Mouse (Mus musculus) embryonic facial prominence, embryonic 10.5 days (tissue): Measurements from ENCODE around the gene Supt6. TPM values are rescaled to one million over a fixed set of nuclear protein-coding genes. Genes with fewer than 3 reads are reported as not detected.

Experiments
- DNase-seq: peaks from one replicate; pipeline ENCODE4 v3.0.0-alpha.2; 2017; ENCODE audit warnings: low spot score
- H3K27ac ChIP-seq: fragments of 300-500 bp; sonication (generic); replicated peaks from 2 replicates; pipeline ENCODE4 v1.5.1; 2016; ENCODE audit warnings: mild to moderate bottlenecking
- H3K27me3 ChIP-seq: fragments of 300-500 bp; sonication (generic); replicated peaks from 2 replicates; pipeline ENCODE4 v1.6.1; 2016; ENCODE audit warnings: low read depth, mild to moderate bottlenecking; ENCODE audit not compliant: poor library complexity, severe bottlenecking
- H3K36me3 ChIP-seq: fragments of 300-500 bp; sonication (generic); replicated peaks from 2 replicates; pipeline ENCODE4 v1.6.1; 2016; ENCODE audit warnings: mild to moderate bottlenecking, moderate library complexity
- H3K4me1 ChIP-seq: fragments of 300-500 bp; sonication (generic); 2 replicates; pipeline ENCODE4 v1.6.1; 2016
- H3K4me3 ChIP-seq: fragments of 300-500 bp; sonication (generic); 2 replicates; pipeline ENCODE4 v1.5.1; 2016; ENCODE audit warnings: mild to moderate bottlenecking, moderate library complexity
- H3K9me3 ChIP-seq: fragments of 300-500 bp; sonication (generic); 2 replicates; pipeline ENCODE4 v1.6.1; 2016; ENCODE audit warnings: mild to moderate bottlenecking
- WGBS: fragments of 180-500 bp; shearing (Covaris S2); methylation state at CpG from one replicate; pipeline ENCODE4 v1.1.7; 2016; 5-methylcytosine and 5-hydroxymethylcytosine counted together
- polyA plus RNA-seq: library from polyadenylated mRNA; unstranded; fragments of >200 nt; fragmentation: Nextera tagmentation; extraction: Ambion mirVana; gene quantifications from 2 replicates; pipeline ENCODE4 v1.2.1, GENCODE M21; 2016

Gene Supt6
- polyA plus RNA-seq, 1 experiment from 2014 or later: 39.2 TPM

- peaks cover 13% of the 10 kb centered on the region for H3K4me1 ChIP-seq
- no peak overlapping the region for H3K27ac ChIP-seq
- H3K36me3 ChIP-seq: peaks cover 31% of the 10 kb centered on the region
- no peaks in the 10 kb centered on the region for H3K9me3 ChIP-seq
- peak overlapping the region; percentile 96 for H3K4me3 ChIP-seq
- no peak for DNase-seq
- H3K27me3 ChIP-seq: peaks cover 19% of the 10 kb centered on the region
- 95% methylated on average over 2 of the region's 2 CpGs for WGBS
Measured at GRCm38 (mm10) chr11:78260489-78261258, 14.9 kb upstream of the Supt6 start.

DNA sequence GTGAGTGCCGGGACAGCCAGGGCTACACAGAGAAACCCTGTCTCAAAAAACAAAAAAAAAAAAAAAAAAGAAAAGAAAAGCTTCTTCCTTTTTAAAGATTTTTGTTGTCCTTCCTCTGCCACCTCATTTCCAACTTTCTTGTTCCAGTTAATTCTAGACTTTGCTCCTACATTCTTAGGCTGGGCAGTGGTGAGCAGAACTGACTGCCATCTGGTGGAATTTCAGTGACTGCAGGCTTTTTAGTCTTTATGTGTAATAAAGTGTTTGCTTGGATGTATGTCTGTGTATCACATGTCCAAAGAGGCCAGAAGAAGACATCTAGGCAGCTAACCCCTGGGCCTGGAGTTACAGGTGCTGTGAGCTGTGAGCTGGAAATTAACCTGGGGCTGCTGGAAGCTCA lies 10.8 kb upstream of the Supt6 start:
- DNase-seq: no peak
- no peaks in the 10 kb centered on the region for H3K9me3 ChIP-seq
- H3K36me3 ChIP-seq: peaks cover 39% of the 10 kb centered on the region
- no peak overlapping the region for H3K27ac ChIP-seq
- H3K4me1 ChIP-seq: no peaks in the 10 kb centered on the region
- H3K27me3 ChIP-seq: peaks cover 19% of the 10 kb centered on the region
- no peak overlapping the region for H3K4me3 ChIP-seq
- 94% methylated on average over 1 of the region's 1 CpGs for WGBS

DNA sequence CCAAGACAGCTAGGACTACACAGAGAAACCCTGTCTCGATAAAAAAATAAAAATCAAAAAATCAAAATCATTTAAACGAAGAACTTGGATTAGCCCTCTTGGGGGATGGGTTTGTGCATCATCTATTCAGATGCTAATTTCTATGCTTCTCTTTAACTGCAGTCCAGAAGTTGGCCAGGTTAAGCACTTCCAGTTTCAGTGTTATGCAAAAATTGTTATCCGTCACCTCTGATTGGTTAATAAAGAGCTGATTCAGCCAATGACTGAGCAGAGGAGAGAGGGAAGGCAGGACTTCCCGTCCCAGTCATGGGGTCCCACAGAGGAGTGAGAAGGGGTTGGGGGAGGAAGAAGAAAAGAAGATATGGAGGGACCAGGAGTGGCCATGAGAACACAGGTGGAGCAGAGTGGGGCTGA lies 1.9 kb upstream of the Supt6 start:
- WGBS: 61% methylated on average over 4 of the region's 4 CpGs
- Histone ChIP-seq H3K9me3 (no peaks in the 10 kb centered on the region), H3K4me3 (peak overlapping the region; percentile 34), H3K4me1 (peaks cover 34% of the 10 kb centered on the region), H3K27me3 (no peaks in the 10 kb centered on the region), H3K36me3 (peaks cover 34% of the 10 kb centered on the region), H3K27ac (no peak overlapping the region)
- no peak for DNase-seq

DNA sequence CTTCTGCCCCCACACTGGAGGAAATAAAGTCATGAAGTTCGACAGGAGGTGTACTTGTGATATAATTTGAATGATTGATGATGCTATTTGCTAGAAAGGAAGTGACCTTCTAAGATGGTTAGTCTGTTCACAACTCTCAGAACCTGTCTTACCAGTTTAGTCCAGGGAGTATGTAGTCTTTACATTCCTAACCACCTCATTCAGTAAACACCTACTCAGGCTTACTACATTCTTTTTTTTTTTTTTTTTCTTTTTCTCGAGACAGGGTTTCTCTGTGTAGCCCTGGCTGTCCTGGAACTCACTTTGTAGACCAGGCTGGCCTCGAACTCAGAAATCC lies 1.2 kb upstream of the Supt6 start:
- Histone ChIP-seq H3K9me3 (no peaks in the 10 kb centered on the region), H3K27me3 (no peaks in the 10 kb centered on the region), H3K4me3 (peak overlapping the region; percentile 99), H3K36me3 (peaks cover 28% of the 10 kb centered on the region), H3K27ac (no peak overlapping the region), H3K4me1 (peaks cover 34% of the 10 kb centered on the region)
- no peak for DNase-seq
- WGBS: 73% methylated on average over 3 of the region's 3 CpGs

DNA sequence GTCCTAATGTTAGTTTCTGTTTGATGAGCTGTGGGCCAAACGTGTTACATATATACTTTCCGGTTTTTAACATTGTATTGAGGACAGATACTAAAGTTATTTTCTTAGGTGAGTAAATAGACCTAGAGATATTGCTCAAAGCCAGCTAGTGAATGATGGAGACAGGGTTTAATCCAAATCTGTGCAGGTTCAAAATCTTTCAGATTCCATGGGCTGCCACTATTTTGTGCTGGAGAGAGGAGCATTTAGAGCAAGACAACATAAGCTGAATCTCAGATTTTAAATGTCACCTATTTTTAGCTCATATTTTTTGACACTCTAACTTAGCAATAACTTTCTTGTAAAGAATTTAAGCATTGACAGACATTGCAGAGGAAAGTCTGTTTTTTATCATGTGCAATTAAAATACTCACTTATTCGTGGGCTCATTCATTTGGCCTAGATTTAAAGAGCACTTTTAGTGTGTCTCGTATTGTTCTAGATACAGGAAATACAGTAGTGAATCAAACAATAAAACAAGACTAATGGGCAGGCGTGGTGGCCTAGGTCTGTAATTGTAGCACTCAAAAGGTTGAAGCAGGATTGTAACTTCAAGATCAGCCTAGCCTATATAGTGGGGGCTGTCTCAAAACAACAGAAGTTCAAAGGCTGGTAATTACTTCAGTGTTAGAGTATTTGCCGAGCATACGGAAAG lies 678 bp upstream of the Supt6 start:
- Histone ChIP-seq H3K27ac (peak overlapping the region; percentile 89; the same call in 1 of the 2 replicates), H3K36me3 (peaks cover 25% of the 10 kb centered on the region), H3K4me3 (peak overlapping the region; percentile 99), H3K4me1 (peaks cover 34% of the 10 kb centered on the region), H3K27me3 (no peaks in the 10 kb centered on the region), H3K9me3 (no peaks in the 10 kb centered on the region)
- WGBS: 55% methylated on average over 7 of the region's 7 CpGs
- no peak for DNase-seq

DNA sequence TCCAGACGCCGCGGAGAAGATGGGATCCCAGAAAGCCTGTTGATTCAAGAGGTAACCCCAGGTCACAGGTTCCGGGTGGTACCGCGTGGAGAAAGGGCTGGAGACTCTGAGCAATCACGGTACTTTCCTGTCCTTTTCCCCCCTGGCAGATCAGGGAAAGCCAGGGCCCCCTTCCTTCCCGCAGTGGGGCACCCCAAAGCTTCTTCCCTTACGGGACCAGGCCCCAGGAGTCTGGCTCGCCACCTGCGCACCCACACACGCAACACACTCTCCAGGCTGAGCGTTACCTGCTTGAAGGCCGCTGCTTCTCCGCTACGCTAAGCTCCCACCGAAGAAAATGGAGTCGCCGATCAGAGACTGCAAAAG lies 543 bp downstream of the Supt6 start:
- peaks cover 34% of the 10 kb centered on the region for H3K4me1 ChIP-seq
- H3K27ac ChIP-seq: peak overlapping the region; percentile 89
- no peaks in the 10 kb centered on the region for H3K9me3 ChIP-seq
- under 1% methylated on average over 19 of the region's 19 CpGs for WGBS
- no peak for DNase-seq
- H3K4me3 ChIP-seq: peak overlapping the region; percentile 99
- H3K27me3 ChIP-seq: no peaks in the 10 kb centered on the region
- H3K36me3 ChIP-seq: peaks cover 21% of the 10 kb centered on the region

GRCm38 (mm10) chr11:78240193-78240857 lies 5.5 kb downstream of the Supt6 start:
- DNase-seq: no peak
- no peaks in the 10 kb centered on the region for H3K9me3 ChIP-seq
- H3K27ac ChIP-seq: no peak overlapping the region
- peaks cover 12% of the 10 kb centered on the region for H3K4me1 ChIP-seq
- peaks cover 51% of the 10 kb centered on the region for H3K36me3 ChIP-seq
- 91% methylated on average over 9 of the region's 9 CpGs for WGBS
- H3K4me3 ChIP-seq: no peak overlapping the region
- no peaks in the 10 kb centered on the region for H3K27me3 ChIP-seq

GRCm38 (mm10) chr11:78231518-78231917 lies 14.3 kb downstream of the Supt6 start:
- Histone ChIP-seq H3K36me3 (peaks cover 96% of the 10 kb centered on the region), H3K4me1 (no peaks in the 10 kb centered on the region), H3K4me3 (no peak overlapping the region), H3K27me3 (no peaks in the 10 kb centered on the region), H3K9me3 (no peaks in the 10 kb centered on the region), H3K27ac (no peak overlapping the region)
- no peak for DNase-seq
- WGBS: 94% methylated on average over 6 of the region's 6 CpGs

GRCm38 (mm10) chr11:78223586-78223985 lies 22.2 kb downstream of the Supt6 start:
- no peak for DNase-seq
- H3K36me3 ChIP-seq: peaks cover 100% of the 10 kb centered on the region
- H3K27ac ChIP-seq: no peak overlapping the region
- WGBS: 94% methylated on average over 4 of the region's 4 CpGs
- H3K9me3 ChIP-seq: no peaks in the 10 kb centered on the region
- H3K27me3 ChIP-seq: no peaks in the 10 kb centered on the region
- H3K4me3 ChIP-seq: no peak overlapping the region
- no peaks in the 10 kb centered on the region for H3K4me1 ChIP-seq

DNA sequence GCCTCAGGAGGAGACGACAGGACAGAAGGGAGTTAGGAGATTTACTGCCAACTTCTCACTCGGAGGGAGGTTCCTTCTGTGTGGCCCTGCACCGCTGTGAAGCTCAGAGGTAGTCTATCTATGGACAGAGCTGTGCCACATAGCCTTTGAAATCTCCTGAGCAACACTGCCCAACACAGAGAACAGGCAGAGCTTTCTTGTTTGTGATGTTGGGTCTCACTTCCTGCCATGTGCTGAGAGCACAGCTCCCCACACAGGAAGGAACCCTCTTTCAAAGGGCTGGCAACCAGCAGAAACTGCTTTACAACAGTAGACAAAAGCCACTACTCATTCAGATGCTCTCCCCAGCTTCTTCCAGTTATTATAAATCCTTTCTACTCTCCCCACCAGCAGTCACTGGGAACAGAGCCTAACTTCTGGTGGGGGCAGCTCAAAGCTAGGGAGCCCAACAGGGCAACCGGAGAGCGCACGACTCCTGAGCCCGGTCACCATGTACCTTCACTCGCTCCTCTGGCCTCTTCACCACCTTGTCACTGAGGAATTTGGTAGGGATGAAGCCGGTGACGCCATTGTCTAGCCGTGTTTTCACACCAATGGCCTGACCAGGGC lies 30.0 kb downstream of the Supt6 start:
- DNase-seq: no peak
- H3K9me3 ChIP-seq: no peaks in the 10 kb centered on the region
- no peak overlapping the region for H3K27ac ChIP-seq
- H3K27me3 ChIP-seq: no peaks in the 10 kb centered on the region
- H3K4me1 ChIP-seq: no peaks in the 10 kb centered on the region
- 92% methylated on average over 11 of the region's 11 CpGs for WGBS
- peaks cover 100% of the 10 kb centered on the region for H3K36me3 ChIP-seq
- H3K4me3 ChIP-seq: no peak overlapping the region

DNA sequence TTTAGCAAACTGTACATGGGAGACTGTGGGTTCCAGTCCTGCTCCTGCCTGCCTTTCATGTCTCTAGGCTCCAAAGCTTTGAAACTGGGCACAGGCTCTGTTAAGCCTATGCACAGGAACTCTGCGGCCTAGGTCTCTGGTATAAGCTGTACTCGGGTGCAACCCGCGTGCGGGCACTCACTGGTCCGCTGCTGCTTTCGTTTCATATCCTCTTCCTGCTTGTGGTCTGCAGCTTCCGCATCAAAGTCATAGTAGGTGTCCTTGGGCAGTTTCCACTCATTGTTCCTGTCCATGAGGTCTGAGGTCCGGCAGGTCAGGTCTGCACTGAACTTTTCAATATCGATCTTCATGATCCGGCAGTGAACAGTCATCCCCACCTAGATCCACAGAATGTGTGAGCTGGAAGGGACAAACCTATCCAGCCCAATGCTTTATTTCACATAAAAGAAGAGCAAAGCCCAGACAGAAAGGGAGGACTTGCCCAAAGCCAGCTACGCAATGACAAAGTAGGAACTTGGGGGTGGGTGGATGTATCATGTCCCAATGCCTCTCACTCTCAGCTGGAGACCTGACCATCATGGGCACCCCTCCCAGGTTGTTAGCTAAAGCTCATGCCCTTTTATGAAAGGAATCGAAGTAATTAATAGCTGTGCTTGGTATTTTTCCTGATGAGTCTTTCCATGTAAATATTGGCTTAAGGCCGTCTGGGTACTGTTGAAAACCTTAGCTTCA lies 32.5 kb downstream of the Supt6 start:
- WGBS: 95% methylated on average over 14 of the region's 14 CpGs

GRCm38 (mm10) chr11:78211513-78211912 lies 34.3 kb downstream of the Supt6 start:
- Histone ChIP-seq H3K36me3 (peaks cover 100% of the 10 kb centered on the region), H3K27ac (no peak overlapping the region), H3K27me3 (no peaks in the 10 kb centered on the region), H3K4me3 (no peak overlapping the region), H3K9me3 (no peaks in the 10 kb centered on the region), H3K4me1 (no peaks in the 10 kb centered on the region)
- 94% methylated on average over 5 of the region's 5 CpGs for WGBS
- DNase-seq: no peak

More for the DNA sequence above, 32.5 kb downstream of the Supt6 start:
- H3K4me3 ChIP-seq: no peak overlapping the region
- no peaks in the 10 kb centered on the region for H3K4me1 ChIP-seq
- no peaks in the 10 kb centered on the region for H3K27me3 ChIP-seq
- DNase-seq: no peak
- H3K27ac ChIP-seq: no peak overlapping the region
- peaks cover 100% of the 10 kb centered on the region for H3K36me3 ChIP-seq
- no peaks in the 10 kb centered on the region for H3K9me3 ChIP-seq
